Mouse (Mus musculus): ENCODE measurements around the gene Epha2.

Epha2 gene

DNA sequence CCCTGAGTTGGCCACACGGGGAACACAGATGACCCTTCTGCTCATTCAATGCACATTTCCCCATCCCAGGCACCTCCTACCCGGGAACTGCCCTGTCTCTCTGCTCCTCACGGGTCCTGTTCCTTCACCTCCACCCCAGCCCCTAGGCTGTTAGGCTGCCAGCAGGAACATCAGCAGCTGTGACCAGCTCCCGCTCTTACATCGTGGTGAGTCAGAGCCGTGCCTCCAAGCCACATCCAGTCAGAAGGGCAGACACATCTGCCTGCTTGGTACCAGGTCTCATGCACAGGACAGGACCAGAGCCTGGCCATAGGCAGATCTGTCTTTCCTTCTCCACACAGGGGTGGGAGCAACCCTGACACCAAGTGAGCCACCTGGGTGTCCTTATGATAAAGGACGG lies 64.8 kb downstream of the Epha2 start:
- in situ Hi-C loops (cut with MboI): loop anchor here (10.0 kb wide), 1 partner anchor 91 kb away; no protein-coding TSS in a partner anchor

DNA sequence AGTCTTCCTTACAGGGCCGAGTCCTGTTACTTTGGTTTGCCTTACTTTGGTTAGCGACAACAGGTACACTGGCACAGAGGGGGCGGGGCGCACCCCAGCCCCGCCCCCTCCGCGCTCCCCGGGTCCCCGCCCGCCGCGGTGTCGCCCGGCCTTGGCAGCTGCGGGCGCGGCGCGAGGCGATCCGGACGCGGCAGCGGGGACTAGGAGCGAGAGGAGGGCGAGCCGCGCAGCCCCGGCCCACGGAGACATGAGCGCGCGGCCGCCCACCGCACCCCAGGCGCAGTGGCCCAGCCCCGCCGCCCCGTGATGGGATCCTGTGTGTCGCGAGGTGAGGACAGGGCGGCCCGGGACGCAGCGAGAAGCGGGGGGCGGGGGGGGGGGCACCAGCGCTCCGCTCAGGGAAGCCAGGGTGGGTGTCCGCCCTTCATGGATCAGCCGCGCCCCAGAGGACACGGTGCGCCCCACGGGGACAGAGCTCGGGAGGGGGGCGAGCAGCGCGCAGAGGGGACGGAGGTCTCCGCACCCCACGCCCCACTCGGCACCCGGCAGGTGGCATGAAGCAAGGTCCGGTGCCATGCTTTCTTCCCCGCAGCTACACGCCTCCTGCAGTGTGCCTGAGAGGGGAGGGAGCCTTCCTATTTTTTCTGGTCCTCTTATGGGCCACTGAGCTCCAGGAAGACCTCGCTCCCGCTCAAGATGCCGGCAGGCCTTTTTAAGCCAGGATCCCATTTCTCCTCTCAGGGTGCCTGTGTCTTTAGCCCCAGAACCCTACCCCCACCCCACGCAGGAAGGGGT lies 67.2 kb downstream of the Epha2 start, which contains the start of gene Fam131c:
TSS of gene Fam131c (plus strand) at position 224 of the 795 bp plus-strand sequence.
- in situ Hi-C loops (cut with MboI): loop anchor here (10.0 kb wide), 1 partner anchor 93 kb away; no protein-coding TSS in a partner anchor

- in situ Hi-C loops (cut with MboI): no loop called here
Measured at GRCm38 (mm10) chr4:141372426-141372825, 71.4 kb downstream of the Epha2 start.
